Mouse (Mus musculus): ENCODE data around the gene Ighmbp2. TPM values are rescaled to one million over a fixed set of nuclear protein-coding genes. Genes with fewer than 3 reads are reported as not detected.

The Ighmbp2 gene
- polyA plus RNA-seq, 1 experiment from 2014 or later, result 5.2 TPM

DNA sequence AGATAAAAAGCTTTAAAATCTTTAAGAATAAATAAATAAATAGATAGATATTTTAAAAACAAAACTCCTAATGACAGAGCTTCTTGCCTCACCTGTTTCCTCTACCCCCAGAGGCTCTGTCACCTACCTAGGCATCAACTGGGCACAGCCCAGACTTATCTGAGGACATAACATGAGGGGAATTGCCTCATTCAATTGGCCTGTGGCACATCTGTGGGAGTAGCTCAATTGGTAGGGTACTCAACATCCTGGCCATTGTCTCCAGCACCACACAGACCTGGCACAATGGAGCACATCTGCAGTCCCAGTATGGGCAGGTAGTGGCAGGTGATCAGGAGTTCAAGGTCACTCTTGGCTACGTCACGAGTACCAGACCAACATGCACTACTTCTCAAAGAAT lies 36.5 kb upstream of the Ighmbp2 start:
- no peak overlapping the region for H3K9ac ChIP-seq (replicated peaks; ENCODE audit: low read depth)
- DNase-seq (ENCODE audit: low spot score), result no peak
- peaks cover 8% of the 10 kb centered on the region; the same call in 1 of the 2 replicates for H3K4me1 ChIP-seq (ENCODE audit: insufficient read depth, low read depth, low read length)
- no peaks in the 10 kb centered on the region for H3K9me3 ChIP-seq (ENCODE audit: low read length)
- no peak for TF ChIP-seq CTCF (IDR thresholded peaks at IDR 0.05)
- TF ChIP-seq EP300 (IDR thresholded peaks at IDR 0.05), result no peak
- no peaks in the 10 kb centered on the region for H3K36me3 ChIP-seq (ENCODE audit: insufficient read depth, low read length)
- H3K27ac ChIP-seq (ENCODE audit: low read length), result no peak overlapping the region
- WGBS, result 60% methylated on average over 2 of the region's 2 CpGs
- H3K27me3 ChIP-seq (replicated peaks; ENCODE audit: insufficient read depth, low read length), result no peaks in the 10 kb centered on the region
- ATAC-seq, result no peak
- H3K4me3 ChIP-seq (ENCODE audit: low read depth, low read length), result no peak overlapping the region
- no peak overlapping the region for H3K4me2 ChIP-seq (replicated peaks; ENCODE audit: low read depth, low read length)

DNA sequence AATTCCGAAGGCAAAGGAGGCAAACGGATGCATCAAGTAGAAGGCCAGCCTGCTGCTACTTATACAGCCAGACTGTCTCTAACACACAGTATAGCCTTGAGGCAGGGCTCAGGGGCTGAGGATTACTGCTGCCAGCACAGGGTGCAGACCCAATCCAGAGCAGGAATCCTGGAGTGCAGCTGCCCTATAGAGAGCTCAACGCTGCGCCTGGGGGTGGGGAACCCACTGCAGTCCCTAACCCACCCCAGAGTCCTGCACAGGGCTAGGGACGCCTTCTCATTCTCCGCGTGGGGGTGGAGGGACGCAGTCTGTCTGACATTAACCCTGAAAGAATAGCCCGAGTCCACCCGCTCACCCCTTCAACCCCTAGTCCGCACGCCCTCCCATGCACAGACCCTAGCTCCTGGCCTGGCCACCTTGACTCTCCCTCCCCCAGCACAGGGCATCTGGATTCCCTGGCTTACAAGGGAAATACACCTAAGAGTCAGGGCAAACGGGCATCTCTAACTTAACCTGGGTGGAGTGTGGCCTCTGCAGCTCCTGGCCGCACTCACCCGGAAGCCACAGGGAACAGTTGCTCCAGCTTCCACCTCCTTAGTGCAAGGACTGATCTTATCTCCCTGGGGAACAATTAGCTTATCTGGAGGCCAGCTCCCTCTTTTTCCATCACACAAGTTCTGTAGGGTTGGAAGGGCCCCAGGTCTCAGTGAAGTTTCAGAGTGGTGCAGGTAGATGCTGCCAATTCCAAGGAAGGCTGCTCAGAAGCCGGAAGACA lies 24.5 kb upstream of the Ighmbp2 start:
- DNase-seq (ENCODE audit: low spot score), result no peak
- no peaks in the 10 kb centered on the region for H3K27me3 ChIP-seq (replicated peaks; ENCODE audit: insufficient read depth, low read length)
- no peak overlapping the region for H3K4me2 ChIP-seq (replicated peaks; ENCODE audit: low read depth, low read length)
- no peak for TF ChIP-seq EP300 (IDR thresholded peaks at IDR 0.05)
- no peak for TF ChIP-seq CTCF (IDR thresholded peaks at IDR 0.05)
- WGBS, result 51% methylated on average over 13 of the region's 16 CpGs
- H3K36me3 ChIP-seq (ENCODE audit: insufficient read depth, low read length), result no peaks in the 10 kb centered on the region
- ATAC-seq, result no peak
- H3K9ac ChIP-seq (replicated peaks; ENCODE audit: low read depth), result no peak overlapping the region
- no peak overlapping the region for H3K4me3 ChIP-seq (ENCODE audit: low read depth, low read length)
- H3K9me3 ChIP-seq (ENCODE audit: low read length), result no peaks in the 10 kb centered on the region
- H3K4me1 ChIP-seq (ENCODE audit: insufficient read depth, low read depth, low read length), result no peaks in the 10 kb centered on the region
- no peak overlapping the region for H3K27ac ChIP-seq (ENCODE audit: low read length)

DNA sequence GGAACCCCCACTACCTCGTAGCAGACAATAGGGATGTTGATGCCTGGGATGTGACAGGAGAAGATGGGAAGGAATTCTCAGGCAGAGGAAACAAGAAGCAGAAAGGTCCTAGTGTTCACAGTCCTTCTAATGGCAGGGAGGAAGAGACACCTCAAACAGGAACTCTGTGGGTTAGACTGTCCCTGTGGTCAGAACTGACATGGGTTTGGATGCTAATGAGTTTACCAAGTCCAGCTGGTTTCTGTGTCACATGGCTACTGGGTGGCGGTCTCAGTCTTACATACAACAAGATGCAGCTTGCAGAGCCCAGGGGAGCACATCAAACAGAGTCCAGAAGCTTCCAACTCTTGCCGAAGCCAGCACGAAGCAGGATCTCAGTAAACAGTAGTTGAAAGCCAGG lies 21.2 kb upstream of the Ighmbp2 start:
- Histone ChIP-seq H3K9me3 (ENCODE audit: low read length) (no peaks in the 10 kb centered on the region), H3K4me3 (ENCODE audit: low read depth, low read length) (no peak overlapping the region), H3K27me3 (replicated peaks; ENCODE audit: insufficient read depth, low read length) (no peaks in the 10 kb centered on the region), H3K9ac (replicated peaks; ENCODE audit: low read depth) (no peak overlapping the region), H3K27ac (ENCODE audit: low read length) (no peak overlapping the region), H3K36me3 (ENCODE audit: insufficient read depth, low read length) (no peaks in the 10 kb centered on the region), H3K4me2 (replicated peaks; ENCODE audit: low read depth, low read length) (no peak overlapping the region), H3K4me1 (ENCODE audit: insufficient read depth, low read depth, low read length) (no peaks in the 10 kb centered on the region)
- ATAC-seq, result no peak
- no peak for TF ChIP-seq CTCF (IDR thresholded peaks at IDR 0.05)
- no peak for TF ChIP-seq EP300 (IDR thresholded peaks at IDR 0.05)
- WGBS, result 58% methylated on average over 4 of the region's 4 CpGs
- DNase-seq (ENCODE audit: low spot score), result no peak

DNA sequence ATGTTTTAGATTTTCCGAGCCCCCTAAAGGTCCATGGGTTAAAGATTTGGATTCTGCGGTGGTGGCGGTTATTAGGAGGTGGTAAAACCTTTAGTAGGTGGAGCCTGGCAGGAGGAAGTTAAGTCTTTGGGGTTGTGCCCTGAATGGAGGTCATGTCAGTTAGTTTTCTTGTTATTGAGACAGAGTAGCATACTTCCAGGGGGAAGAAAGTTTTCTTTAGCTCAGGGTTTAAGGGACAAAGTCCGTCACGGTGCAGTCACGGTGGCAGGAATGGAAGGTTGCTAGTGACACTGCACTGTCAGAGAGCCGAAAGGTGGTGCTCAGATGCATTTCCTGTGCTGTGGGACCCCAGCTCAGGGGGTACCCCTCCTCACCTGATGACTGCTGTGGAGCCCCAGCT lies 15.0 kb upstream of the Ighmbp2 start:
- no peak for ATAC-seq
- DNase-seq (ENCODE audit: low spot score), result no peak
- no peak overlapping the region for H3K4me3 ChIP-seq (ENCODE audit: low read depth, low read length)
- H3K9ac ChIP-seq (replicated peaks; ENCODE audit: low read depth), result no peak overlapping the region
- H3K27ac ChIP-seq (ENCODE audit: low read length), result no peak overlapping the region
- H3K36me3 ChIP-seq (ENCODE audit: insufficient read depth, low read length), result no peaks in the 10 kb centered on the region
- TF ChIP-seq CTCF (IDR thresholded peaks at IDR 0.05), result no peak
- no peak for TF ChIP-seq EP300 (IDR thresholded peaks at IDR 0.05)
- no peak overlapping the region for H3K4me2 ChIP-seq (replicated peaks; ENCODE audit: low read depth, low read length)
- H3K27me3 ChIP-seq (replicated peaks; ENCODE audit: insufficient read depth, low read length), result no peaks in the 10 kb centered on the region
- WGBS, result 79% methylated on average over 7 of the region's 7 CpGs
- no peaks in the 10 kb centered on the region for H3K4me1 ChIP-seq (ENCODE audit: insufficient read depth, low read depth, low read length)
- no peaks in the 10 kb centered on the region for H3K9me3 ChIP-seq (ENCODE audit: low read length)

DNA sequence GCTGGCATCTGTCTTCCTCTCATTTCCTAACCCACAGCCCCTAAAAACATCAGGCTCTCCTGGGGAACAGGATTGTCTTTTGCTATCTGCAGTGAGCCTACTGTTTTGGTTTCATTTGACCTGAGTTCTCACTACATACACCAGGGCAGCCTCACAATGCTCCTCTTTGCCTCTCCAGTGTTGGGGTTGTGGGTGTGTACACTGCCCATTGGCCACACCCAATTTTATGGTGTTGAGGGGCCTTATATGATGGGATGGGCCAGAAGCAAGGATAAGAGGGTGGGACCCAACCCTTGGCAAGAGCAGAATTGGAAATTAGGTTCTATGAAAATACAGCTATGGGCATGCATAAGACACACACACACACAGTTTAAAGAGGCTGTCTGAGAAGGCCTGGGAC lies 14.2 kb upstream of the Ighmbp2 start:
- no peaks in the 10 kb centered on the region for H3K36me3 ChIP-seq (ENCODE audit: insufficient read depth, low read length)
- H3K27me3 ChIP-seq (replicated peaks; ENCODE audit: insufficient read depth, low read length), result no peaks in the 10 kb centered on the region
- TF ChIP-seq EP300 (IDR thresholded peaks at IDR 0.05) (no peak), CTCF (IDR thresholded peaks at IDR 0.05) (no peak)
- H3K9ac ChIP-seq (replicated peaks; ENCODE audit: low read depth), result no peak overlapping the region
- no peak overlapping the region for H3K4me3 ChIP-seq (ENCODE audit: low read depth, low read length)
- no peak overlapping the region for H3K4me2 ChIP-seq (replicated peaks; ENCODE audit: low read depth, low read length)
- DNase-seq (ENCODE audit: low spot score) (no peak), ATAC-seq (no peak)
- no peak overlapping the region for H3K27ac ChIP-seq (ENCODE audit: low read length)
- no peaks in the 10 kb centered on the region for H3K9me3 ChIP-seq (ENCODE audit: low read length)
- H3K4me1 ChIP-seq (ENCODE audit: insufficient read depth, low read depth, low read length), result no peaks in the 10 kb centered on the region

DNA sequence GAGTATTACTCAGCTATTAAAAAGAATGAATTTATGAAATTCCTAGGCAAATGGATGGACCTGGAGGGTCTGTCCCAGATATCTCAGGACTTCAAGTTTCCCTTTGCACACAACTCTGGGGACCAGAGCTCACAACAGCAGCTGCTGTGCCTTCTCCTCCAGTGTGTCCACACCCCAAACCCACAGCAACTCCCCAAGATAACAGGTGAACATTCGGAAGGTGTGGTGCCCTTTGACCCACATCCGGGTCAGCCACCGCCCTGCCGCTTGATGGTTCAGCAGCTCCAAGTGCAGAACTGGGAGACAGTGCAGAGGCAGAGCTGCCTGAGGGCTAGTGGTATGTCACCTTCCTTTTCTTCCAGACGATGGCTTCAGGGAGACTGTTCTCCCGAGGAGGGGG lies 12.4 kb upstream of the Ighmbp2 start:
- DNase-seq (ENCODE audit: low spot score) (no peak), ATAC-seq (no peak)
- Histone ChIP-seq H3K9ac (replicated peaks; ENCODE audit: low read depth) (no peak overlapping the region), H3K36me3 (ENCODE audit: insufficient read depth, low read length) (peaks cover 1% of the 10 kb centered on the region; the same call in 1 of the 2 replicates), H3K4me3 (ENCODE audit: low read depth, low read length) (no peak overlapping the region), H3K9me3 (ENCODE audit: low read length) (no peaks in the 10 kb centered on the region), H3K4me1 (ENCODE audit: insufficient read depth, low read depth, low read length) (no peaks in the 10 kb centered on the region), H3K27ac (ENCODE audit: low read length) (no peak overlapping the region), H3K4me2 (replicated peaks; ENCODE audit: low read depth, low read length) (no peak overlapping the region), H3K27me3 (replicated peaks; ENCODE audit: insufficient read depth, low read length) (no peaks in the 10 kb centered on the region)
- 83% methylated on average over 6 of the region's 6 CpGs for WGBS
- TF ChIP-seq CTCF (IDR thresholded peaks at IDR 0.05) (no peak), EP300 (IDR thresholded peaks at IDR 0.05) (no peak)

Data from lung, postnatal 0 days (tissue).